Mouse (Mus musculus): ENCODE results near the gene Pecam1. TPM values are rescaled to one million over a fixed set of nuclear protein-coding genes. Genes with fewer than 3 reads are reported as not detected.

The Pecam1 gene
- polyA plus RNA-seq, 1 experiment = 10.7 TPM

GRCm38 (mm10) chr11:106607316-106607715, 143.1 kb downstream of the Pecam1 start:
- Histone ChIP-seq H3K4me3 (ENCODE audit: low read depth, low read length) (no peak overlapping the region), H3K27me3 (ENCODE audit: control insufficient read depth, insufficient read depth, low read length) (no peaks in the 10 kb centered on the region), H3K36me3 (ENCODE audit: control insufficient read depth, insufficient read depth, low read length) (0 out of 2 replicates have a peak, but pooled peaks cover 1% of the 10 kb centered on the region), H3K27ac (ENCODE audit: insufficient read depth, low read depth, low read length) (peak overlapping the region; percentile 9; the same call in 1 of the 2 replicates), H3K4me1 (ENCODE audit: control insufficient read depth, insufficient read depth, insufficient read length, low read length) (peaks cover 9% of the 10 kb centered on the region; the same call in 1 of the 2 replicates)
- TF ChIP-seq POLR2A (IDR thresholded peaks at IDR 0.05; ENCODE audit: low read depth, low read length) = no peak
- TF ChIP-seq CTCF (IDR thresholded peaks at IDR 0.05; ENCODE audit: extremely low read depth, insufficient read length, insufficient replicate concordance, low read depth, low read length) = no peak
- WGBS = 58% methylated on average over 6 of the region's 6 CpGs

- 0 out of 2 replicates have a peak, but pooled peaks cover 1% of the 10 kb centered on the region for H3K36me3 ChIP-seq (ENCODE audit: control insufficient read depth, insufficient read depth, low read length)
- H3K27ac ChIP-seq (ENCODE audit: insufficient read depth, low read depth, low read length) = no peak overlapping the region
- H3K27me3 ChIP-seq (ENCODE audit: control insufficient read depth, insufficient read depth, low read length) = no peaks in the 10 kb centered on the region
- H3K4me1 ChIP-seq (ENCODE audit: control insufficient read depth, insufficient read depth, insufficient read length, low read length) = peaks cover 7% of the 10 kb centered on the region; the same call in 1 of the 2 replicates
- no peak for TF ChIP-seq CTCF (IDR thresholded peaks at IDR 0.05; ENCODE audit: extremely low read depth, insufficient read length, insufficient replicate concordance, low read depth, low read length)
- no peak for TF ChIP-seq POLR2A (IDR thresholded peaks at IDR 0.05; ENCODE audit: low read depth, low read length)
- 56% methylated on average over 5 of the region's 5 CpGs for WGBS
- H3K4me3 ChIP-seq (ENCODE audit: low read depth, low read length) = no peak overlapping the region
Measured at GRCm38 (mm10) chr11:106606042-106606441, 144.4 kb downstream of the Pecam1 start.

Other genes with a start within 250 kb of the Pecam1 start
- gene Tex2, start 137.2 kb downstream of the Pecam1 start, polyA plus RNA-seq (2012; rRNA removed) = 7.9 and 9.7 TPM in 2 replicates
- gene Milr1, start 598 bp upstream of the Pecam1 start, polyA plus RNA-seq (2012; rRNA removed) = 0.30 and 0.77 TPM in 2 replicates
- 4.4 and 11.0 TPM in 2 replicates for gene Polg2, start 28.9 kb upstream of the Pecam1 start, polyA plus RNA-seq (2012; rRNA removed)
- 247 and 493 TPM in 2 replicates for gene Ddx5, start 38.6 kb upstream of the Pecam1 start, polyA plus RNA-seq (2012; rRNA removed)
- 0.37 and 0.95 TPM in 2 replicates for gene Cep95, start 38.6 kb upstream of the Pecam1 start, polyA plus RNA-seq (2012; rRNA removed)
- 3.0 and 5.9 TPM in 2 replicates for gene Smurf2, start 170.1 kb upstream of the Pecam1 start, polyA plus RNA-seq (2012; rRNA removed)
- gene Kpna2, start 248.9 kb upstream of the Pecam1 start, polyA plus RNA-seq (2012; rRNA removed) = 11.9 and 15.2 TPM in 2 replicates

All from small intestine, adult 2 months (tissue).